21 mouse cellular contexts compared by ENCODE assay signal in genomic region chr13:37954318-37954717, GRCm38 (mm10).
"Had no signal": no experiment of that assay in that cellular context is flagged by ENCODE, and none has a peak within 500 bp of the region (broad histone marks: within the 10 kb centered on the region; RNA-seq: fewer than 3 reads in every experiment).

No protein-coding gene starts in this region.

- H3K4me1 ChIP-seq: intestine, embryonic 15.5 days; kidney, embryonic 15.5 days; limb, embryonic 13.5 days; lung, embryonic 15.5 days; midbrain, embryonic 15.5 days had no signal

- H3K9me3 ChIP-seq: intestine, embryonic 15.5 days; kidney, embryonic 15.5 days; lung, embryonic 15.5 days; midbrain, embryonic 15.5 days had no signal

- H3K27me3 ChIP-seq: intestine, embryonic 15.5 days; kidney, embryonic 15.5 days; limb, embryonic 13.5 days; lung, embryonic 15.5 days; midbrain, embryonic 15.5 days had no signal

- H3K36me3 ChIP-seq: midbrain, embryonic 15.5 days had no signal

- H3K4me2 ChIP-seq: intestine, embryonic 15.5 days; kidney, embryonic 15.5 days; limb, embryonic 13.5 days; lung, embryonic 15.5 days; midbrain, embryonic 11.5 days; midbrain, embryonic 15.5 days had no signal

- DNase-seq: kidney, adult 11 months; kidney, adult 8-10 months; kidney, postnatal 10 days; kidney, postnatal 36 days; layer of hippocampus, postnatal 36 days; liver; liver, postnatal 0 days; lung, postnatal 14 days; lung, postnatal 4 days; right cerebral cortex, postnatal 14 days; right cerebral cortex, postnatal 4 days; thymus, postnatal 25 days had no signal

- H3K9ac ChIP-seq: intestine, embryonic 15.5 days; kidney, embryonic 15.5 days; limb, embryonic 13.5 days; liver, embryonic 14.5 days; liver, postnatal 0 days; lung, embryonic 15.5 days; midbrain, embryonic 15.5 days had no signal

- H3K4me3 ChIP-seq: intestine, embryonic 15.5 days; kidney, embryonic 15.5 days; left cerebral cortex, adult 2 months; limb, embryonic 13.5 days; lung, embryonic 15.5 days; midbrain, embryonic 15.5 days had no signal

- ATAC-seq: intestine, embryonic 15.5 days; liver, postnatal 0 days; midbrain, embryonic 15.5 days had no signal

- H3K27ac ChIP-seq: intestine, embryonic 15.5 days; kidney, embryonic 15.5 days; left cerebral cortex, adult 2 months; limb, embryonic 13.5 days; liver, embryonic 14.5 days; lung, embryonic 15.5 days; midbrain, embryonic 15.5 days; stomach, postnatal 0 days had no signal
